Mouse (Mus musculus): ENCODE measurements at regions not wholly inside any gene's neighbourhood (a gene's known extent, or its start where the extent isn't known, plus 50 kb on each side); places are given as distances from the start of the nearest gene placed in this dataset.
A peak's percentile ranks its signal among the peaks of the same experiment; 100 is the strongest.
"Not testable (repeated sequence)": the region's sequence is repeated elsewhere in the genome, so short reads cannot be mapped to it uniquely, and the experiment has no call there.

- no peak overlapping the region for H3K4me2 ChIP-seq (ENCODE audit: low read depth, low read length)
- no peak overlapping the region for H3K9ac ChIP-seq (ENCODE audit: low read depth, low read length)
- H3K36me3 ChIP-seq (ENCODE audit: control insufficient read depth, insufficient read depth, low read length) = no peaks in the 10 kb centered on the region
- no peaks in the 10 kb centered on the region for H3K4me1 ChIP-seq (ENCODE audit: control insufficient read depth, insufficient read depth, low read length)
- ATAC-seq = no peak
- no peak overlapping the region for H3K27ac ChIP-seq (ENCODE audit: low read length)
- no peak overlapping the region for H3K4me3 ChIP-seq (ENCODE audit: low read length)
- H3K9me3 ChIP-seq (ENCODE audit: control insufficient read depth, low read length) = no peaks in the 10 kb centered on the region
- WGBS = 65% methylated on average over 5 of the region's 5 CpGs
- H3K27me3 ChIP-seq (replicated peaks; ENCODE audit: control insufficient read depth, insufficient read depth, low read length) = no peaks in the 10 kb centered on the region
Measured at GRCm38 (mm10) chr1:64463715-64464290, 68.6 kb upstream of the Creb1 start.

DNA sequence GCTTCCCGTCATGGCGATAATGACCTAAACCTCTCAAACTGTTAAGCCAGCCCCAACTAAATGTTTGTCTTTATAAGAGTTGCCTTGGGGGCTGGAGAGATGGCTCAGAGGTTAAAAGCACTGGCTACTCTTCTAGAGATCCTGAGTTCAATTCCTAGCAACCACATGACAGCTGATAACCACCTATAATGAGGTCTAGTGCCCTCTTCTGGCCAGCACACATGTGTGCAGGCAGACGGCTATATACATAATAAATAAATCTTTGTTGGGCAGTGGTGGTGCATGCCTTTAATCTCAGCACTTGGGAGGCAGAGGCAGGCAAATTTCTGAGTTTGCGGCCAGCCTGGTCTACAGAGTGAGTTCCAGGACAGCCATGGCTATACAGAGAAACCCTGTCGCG lies 70.8 kb upstream of the Creb1 start:
- not testable (repeated sequence) for ATAC-seq; H3K27ac ChIP-seq (ENCODE audit: low read length); H3K4me2 ChIP-seq (ENCODE audit: low read depth, low read length); H3K36me3 ChIP-seq (ENCODE audit: control insufficient read depth, insufficient read depth, low read length); H3K9me3 ChIP-seq (ENCODE audit: control insufficient read depth, low read length); H3K9ac ChIP-seq (ENCODE audit: low read depth, low read length); H3K27me3 ChIP-seq (replicated peaks; ENCODE audit: control insufficient read depth, insufficient read depth, low read length); H3K4me3 ChIP-seq (ENCODE audit: low read length); H3K4me1 ChIP-seq (ENCODE audit: control insufficient read depth, insufficient read depth, low read length)
- 93% methylated on average over 6 of the region's 6 CpGs for WGBS

DNA sequence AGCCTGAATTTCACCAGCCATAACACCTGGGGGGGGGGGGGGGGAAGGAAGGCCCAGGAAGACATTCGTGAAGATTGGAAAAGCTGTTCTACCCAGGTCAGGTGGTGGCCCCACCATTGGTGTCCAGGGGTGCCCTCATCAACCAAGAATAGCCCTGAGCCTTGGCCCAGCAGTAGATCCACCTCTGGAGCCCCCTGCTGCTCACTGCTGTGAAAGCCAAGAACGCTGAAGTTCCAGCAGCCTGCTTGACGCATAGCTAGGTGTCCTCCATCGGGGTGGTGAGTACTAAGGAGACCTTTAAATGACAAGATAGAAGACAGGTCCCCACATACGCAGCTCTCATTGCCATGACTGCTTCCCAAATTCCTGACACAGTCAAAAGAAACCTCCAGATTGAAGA lies 74.6 kb upstream of the Creb1 start:
- no peak overlapping the region for H3K9ac ChIP-seq (ENCODE audit: low read depth, low read length)
- no peaks in the 10 kb centered on the region for H3K36me3 ChIP-seq (ENCODE audit: control insufficient read depth, insufficient read depth, low read length)
- H3K9me3 ChIP-seq (ENCODE audit: control insufficient read depth, low read length) = no peaks in the 10 kb centered on the region
- no peaks in the 10 kb centered on the region for H3K4me1 ChIP-seq (ENCODE audit: control insufficient read depth, insufficient read depth, low read length)
- H3K4me2 ChIP-seq (ENCODE audit: low read depth, low read length) = no peak overlapping the region
- ATAC-seq = no peak
- 80% methylated on average over 5 of the region's 5 CpGs for WGBS
- H3K27ac ChIP-seq (ENCODE audit: low read length) = no peak overlapping the region
- no peaks in the 10 kb centered on the region for H3K27me3 ChIP-seq (replicated peaks; ENCODE audit: control insufficient read depth, insufficient read depth, low read length)
- no peak overlapping the region for H3K4me3 ChIP-seq (ENCODE audit: low read length)

GRCm38 (mm10) chr1:64449141-64449540 lies 83.3 kb upstream of the Creb1 start:
- H3K36me3 ChIP-seq (ENCODE audit: control insufficient read depth, insufficient read depth, low read length) = no peaks in the 10 kb centered on the region
- 77% methylated on average over 3 of the region's 3 CpGs for WGBS
- H3K4me3 ChIP-seq (ENCODE audit: low read length) = no peak overlapping the region
- H3K4me2 ChIP-seq (ENCODE audit: low read depth, low read length) = no peak overlapping the region
- no peaks in the 10 kb centered on the region for H3K27me3 ChIP-seq (replicated peaks; ENCODE audit: control insufficient read depth, insufficient read depth, low read length)
- no peak overlapping the region for H3K27ac ChIP-seq (ENCODE audit: low read length)
- no peak for ATAC-seq
- no peaks in the 10 kb centered on the region for H3K4me1 ChIP-seq (ENCODE audit: control insufficient read depth, insufficient read depth, low read length)
- no peaks in the 10 kb centered on the region for H3K9me3 ChIP-seq (ENCODE audit: control insufficient read depth, low read length)
- no peak overlapping the region for H3K9ac ChIP-seq (ENCODE audit: low read depth, low read length)

DNA sequence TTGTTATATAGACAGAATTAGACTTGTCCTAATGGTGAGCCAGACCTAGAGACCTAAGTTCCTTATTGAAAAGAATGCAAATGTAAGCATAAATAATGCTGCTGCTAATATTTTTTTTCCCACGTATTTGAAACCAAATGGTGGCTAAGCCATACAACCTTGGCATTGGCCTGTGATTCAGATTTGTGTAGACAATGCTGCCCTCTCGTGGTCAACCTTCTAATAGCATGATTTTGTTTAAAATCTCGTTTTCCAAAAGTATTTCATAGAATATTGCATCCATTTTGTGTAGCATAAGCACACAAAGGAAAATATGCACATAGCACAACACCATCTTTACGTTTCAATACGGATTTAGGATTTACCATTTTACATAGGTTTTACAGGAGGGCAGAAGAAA lies 84.4 kb upstream of the Creb1 start:
- no peak for ATAC-seq
- Histone ChIP-seq H3K4me3 (ENCODE audit: low read length) (no peak overlapping the region), H3K4me2 (ENCODE audit: low read depth, low read length) (no peak overlapping the region), H3K9me3 (ENCODE audit: control insufficient read depth, low read length) (no peaks in the 10 kb centered on the region), H3K4me1 (ENCODE audit: control insufficient read depth, insufficient read depth, low read length) (no peaks in the 10 kb centered on the region), H3K36me3 (ENCODE audit: control insufficient read depth, insufficient read depth, low read length) (no peaks in the 10 kb centered on the region), H3K27ac (ENCODE audit: low read length) (no peak overlapping the region), H3K9ac (ENCODE audit: low read depth, low read length) (no peak overlapping the region), H3K27me3 (replicated peaks; ENCODE audit: control insufficient read depth, insufficient read depth, low read length) (no peaks in the 10 kb centered on the region)
- WGBS = under 1% methylated on average over 5 of the region's 5 CpGs

GRCm38 (mm10) chr1:64446492-64446891 lies 86.0 kb upstream of the Creb1 start:
- H3K4me2 ChIP-seq (ENCODE audit: low read depth, low read length) = no peak overlapping the region
- no peak overlapping the region for H3K27ac ChIP-seq (ENCODE audit: low read length)
- WGBS = 71% methylated on average over 4 of the region's 4 CpGs
- ATAC-seq = no peak
- H3K27me3 ChIP-seq (replicated peaks; ENCODE audit: control insufficient read depth, insufficient read depth, low read length) = no peaks in the 10 kb centered on the region
- H3K4me3 ChIP-seq (ENCODE audit: low read length) = no peak overlapping the region
- no peaks in the 10 kb centered on the region for H3K4me1 ChIP-seq (ENCODE audit: control insufficient read depth, insufficient read depth, low read length)
- no peaks in the 10 kb centered on the region for H3K36me3 ChIP-seq (ENCODE audit: control insufficient read depth, insufficient read depth, low read length)
- no peak overlapping the region for H3K9ac ChIP-seq (ENCODE audit: low read depth, low read length)
- no peaks in the 10 kb centered on the region for H3K9me3 ChIP-seq (ENCODE audit: control insufficient read depth, low read length)

DNA sequence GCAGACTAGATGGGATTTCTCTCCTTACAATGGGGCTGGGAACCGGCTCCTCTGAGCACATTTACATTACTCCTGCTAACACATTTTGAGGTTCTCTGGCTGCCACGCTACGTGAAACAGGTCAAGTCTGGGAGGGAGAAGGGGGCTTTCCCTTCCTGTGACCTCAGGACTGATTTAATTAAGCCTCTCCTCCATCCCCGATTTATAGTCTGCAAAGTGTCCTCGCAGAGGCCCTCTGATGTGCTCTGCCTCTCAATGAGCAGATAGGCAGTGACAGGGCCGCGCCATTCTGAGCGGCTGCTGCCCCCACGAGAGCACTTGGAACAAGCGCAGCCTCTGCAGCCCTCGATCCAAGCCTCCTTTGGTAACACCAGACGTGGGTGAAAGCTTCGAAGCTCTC lies 86.5 kb upstream of the Creb1 start:
- no peak overlapping the region for H3K4me2 ChIP-seq (ENCODE audit: low read depth, low read length)
- no peaks in the 10 kb centered on the region for H3K4me1 ChIP-seq (ENCODE audit: control insufficient read depth, insufficient read depth, low read length)
- no peak overlapping the region for H3K9ac ChIP-seq (ENCODE audit: low read depth, low read length)
- no peaks in the 10 kb centered on the region for H3K27me3 ChIP-seq (replicated peaks; ENCODE audit: control insufficient read depth, insufficient read depth, low read length)
- no peaks in the 10 kb centered on the region for H3K9me3 ChIP-seq (ENCODE audit: control insufficient read depth, low read length)
- H3K27ac ChIP-seq (ENCODE audit: low read length) = no peak overlapping the region
- peak; percentile 88 for ATAC-seq
- H3K36me3 ChIP-seq (ENCODE audit: control insufficient read depth, insufficient read depth, low read length) = no peaks in the 10 kb centered on the region
- H3K4me3 ChIP-seq (ENCODE audit: low read length) = no peak overlapping the region
- WGBS = 8% methylated on average over 13 of the region's 13 CpGs

- WGBS = 83% methylated on average over 6 of the region's 6 CpGs
- H3K4me3 ChIP-seq (ENCODE audit: low read length) = no peak overlapping the region
Measured at GRCm38 (mm10) chr1:64443436-64443835, 89.0 kb upstream of the Creb1 start.

GRCm38 (mm10) chr1:64442179-64442874 lies 90.1 kb upstream of the Creb1 start:
- Histone ChIP-seq H3K4me3 (ENCODE audit: low read length) (no peak overlapping the region), H3K9me3 (ENCODE audit: control insufficient read depth, low read length) (no peaks in the 10 kb centered on the region), H3K27me3 (replicated peaks; ENCODE audit: control insufficient read depth, insufficient read depth, low read length) (no peaks in the 10 kb centered on the region), H3K4me2 (ENCODE audit: low read depth, low read length) (no peak overlapping the region), H3K27ac (ENCODE audit: low read length) (no peak overlapping the region), H3K36me3 (ENCODE audit: control insufficient read depth, insufficient read depth, low read length) (no peaks in the 10 kb centered on the region), H3K9ac (ENCODE audit: low read depth, low read length) (no peak overlapping the region), H3K4me1 (ENCODE audit: control insufficient read depth, insufficient read depth, low read length) (no peaks in the 10 kb centered on the region)
- 66% methylated on average over 9 of the region's 9 CpGs for WGBS
- no peak for ATAC-seq

More at GRCm38 (mm10) chr1:64443436-64443835, 89.0 kb upstream of the Creb1 start:
- Histone ChIP-seq H3K27me3 (replicated peaks; ENCODE audit: control insufficient read depth, insufficient read depth, low read length) (no peaks in the 10 kb centered on the region), H3K9ac (ENCODE audit: low read depth, low read length) (no peak overlapping the region), H3K36me3 (ENCODE audit: control insufficient read depth, insufficient read depth, low read length) (no peaks in the 10 kb centered on the region), H3K9me3 (ENCODE audit: control insufficient read depth, low read length) (no peaks in the 10 kb centered on the region), H3K4me2 (ENCODE audit: low read depth, low read length) (no peak overlapping the region), H3K4me1 (ENCODE audit: control insufficient read depth, insufficient read depth, low read length) (no peaks in the 10 kb centered on the region), H3K27ac (ENCODE audit: low read length) (no peak overlapping the region)
- no peak for ATAC-seq

DNA sequence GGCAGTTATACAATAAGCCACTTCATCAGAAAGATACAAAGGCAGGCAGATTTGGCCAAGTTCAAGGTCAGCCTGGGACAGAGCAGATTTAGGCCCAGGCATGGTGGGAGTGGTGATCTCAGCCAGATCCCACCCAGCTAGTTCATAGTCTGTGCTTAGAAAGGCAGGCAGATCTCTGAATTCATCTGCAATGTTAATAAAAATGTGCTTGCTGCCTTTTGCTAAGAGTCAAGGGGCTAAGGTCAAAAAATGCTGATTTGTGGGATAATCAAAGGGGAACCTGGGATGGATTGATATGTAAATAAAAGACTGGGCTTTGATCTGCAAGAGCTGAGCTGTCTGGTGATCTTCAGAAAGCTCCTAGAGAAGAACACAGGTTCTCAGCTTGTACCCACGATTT lies 109.2 kb upstream of the Creb1 start:
- Histone ChIP-seq H3K36me3 (ENCODE audit: control insufficient read depth, insufficient read depth, low read length) (no peaks in the 10 kb centered on the region), H3K9ac (ENCODE audit: low read depth, low read length) (no peak overlapping the region), H3K4me3 (ENCODE audit: low read length) (no peak overlapping the region), H3K4me1 (ENCODE audit: control insufficient read depth, insufficient read depth, low read length) (no peaks in the 10 kb centered on the region), H3K27ac (ENCODE audit: low read length) (no peak overlapping the region), H3K27me3 (replicated peaks; ENCODE audit: control insufficient read depth, insufficient read depth, low read length) (no peaks in the 10 kb centered on the region), H3K4me2 (ENCODE audit: low read depth, low read length) (no peak overlapping the region), H3K9me3 (ENCODE audit: control insufficient read depth, low read length) (no peaks in the 10 kb centered on the region; the same call in 1 of the 2 replicates)
- 54% methylated on average over 1 of the region's 1 CpGs for WGBS
- no peak for ATAC-seq
